Mouse (Mus musculus) myocyte (in vitro differentiated cells): ENCODE measurements around the gene Timp3. TPM values are rescaled to one million over a fixed set of nuclear protein-coding genes. Genes with fewer than 3 reads are reported as not detected.

Experiments used
- H3K27me3 ChIP-seq: one replicate; pipeline ENCODE4 v1.6.1; 2011; ENCODE audit not compliant: control insufficient read depth, insufficient read depth, insufficient read length
- H3K36me3 ChIP-seq: one replicate; pipeline ENCODE4 v1.6.1; 2011; ENCODE audit not compliant: control insufficient read depth, insufficient read depth
- H3K4me2 ChIP-seq: one replicate; pipeline ENCODE4 v1.6.1; 2011; ENCODE audit warnings: low read depth, control low read depth
- H3K4me3 ChIP-seq: one replicate; pipeline ENCODE4 v1.5.1; 2011; ENCODE audit warnings: mild to moderate bottlenecking, control low read depth, moderate library complexity
- H3K79me2 ChIP-seq: one replicate; pipeline ENCODE4 v1.6.1; 2011; ENCODE audit not compliant: control insufficient read depth, insufficient read depth
- H3ac ChIP-seq: one replicate; pipeline ENCODE4 v1.6.1; 2011; ENCODE audit not compliant: control insufficient read depth, insufficient read length
- CEBPB ChIP-seq: IDR thresholded peaks from 2 replicates; pipeline ENCODE4 v1.6.1; 2011; ENCODE audit warnings: mild to moderate bottlenecking, moderate library complexity; ENCODE audit not compliant: poor library complexity, insufficient read depth, severe bottlenecking
- E2F4 ChIP-seq: IDR thresholded peaks from one replicate; pipeline ENCODE4 v1.6.1; 2011; ENCODE audit warnings: mild to moderate bottlenecking, control low read depth, moderate library complexity; ENCODE audit not compliant: insufficient read depth
- MAX ChIP-seq: IDR thresholded peaks from one replicate; pipeline ENCODE4 v1.6.1; 2011; ENCODE audit warnings: low read depth, mild to moderate bottlenecking, control low read depth
- MYOD1 ChIP-seq, 3 experiments: IDR thresholded peaks; one replicate each; pipeline ENCODE4 v1.6.1; 2011; ENCODE audit warnings: control low read depth in 2 of 3, low read depth in 2 of 3, mild to moderate bottlenecking in 2 of 3, moderate library complexity in 1 of 3; ENCODE audit not compliant: insufficient read length in 2 of 3, control insufficient read depth in 1 of 3
- MYOG ChIP-seq, 3 experiments: IDR thresholded peaks; one replicate each; pipeline ENCODE4 v1.6.1; 2011; ENCODE audit warnings: control low read depth in 2 of 3, low read depth in 2 of 3, mild to moderate bottlenecking in 2 of 3; ENCODE audit not compliant: insufficient read length in 2 of 3, control insufficient read depth in 1 of 3, insufficient read depth in 1 of 3
- POLR2A ChIP-seq: IDR thresholded peaks from one replicate; pipeline ENCODE4 v1.6.1; 2011; ENCODE audit warnings: low read depth, mild to moderate bottlenecking, control low read depth, moderate library complexity; ENCODE audit not compliant: insufficient read length
- POLR2AphosphoS2 ChIP-seq: IDR thresholded peaks from one replicate; pipeline ENCODE4 v1.6.1; 2011; ENCODE audit warnings: low read depth, control low read depth; ENCODE audit not compliant: insufficient read length
- REST ChIP-seq: IDR thresholded peaks from one replicate; pipeline ENCODE4 v1.6.1; 2011; ENCODE audit warnings: mild to moderate bottlenecking, control low read depth, moderate library complexity; ENCODE audit not compliant: insufficient read depth, insufficient read length
- SRF ChIP-seq: IDR thresholded peaks from one replicate; pipeline ENCODE4 v1.6.1; 2011; ENCODE audit warnings: low read depth; ENCODE audit not compliant: control insufficient read depth, insufficient read length
- TCF12 ChIP-seq: IDR thresholded peaks from one replicate; pipeline ENCODE4 v1.6.1; 2011; ENCODE audit warnings: mild to moderate bottlenecking, control low read depth; ENCODE audit not compliant: poor library complexity, insufficient read depth, severe bottlenecking
- TCF3 ChIP-seq: IDR thresholded peaks from one replicate; pipeline ENCODE4 v1.6.1; 2011; ENCODE audit warnings: low read depth, control low read depth; ENCODE audit not compliant: insufficient read length
- USF1 ChIP-seq: IDR thresholded peaks from one replicate; pipeline ENCODE4 v1.6.1; 2011; ENCODE audit warnings: low read depth, mild to moderate bottlenecking, control low read depth, moderate library complexity
- polyA plus RNA-seq: library from polyadenylated mRNA; unstranded; fragments of >200 nt; fragmentation: generic; extraction: Trizol; gene quantifications from one replicate; pipeline ENCODE4 v1.2.1, GENCODE M21; 2012; ENCODE audit warnings: missing spikeins

Gene Timp3
- polyA plus RNA-seq, 1 experiment, result 18.7 TPM

DNA sequence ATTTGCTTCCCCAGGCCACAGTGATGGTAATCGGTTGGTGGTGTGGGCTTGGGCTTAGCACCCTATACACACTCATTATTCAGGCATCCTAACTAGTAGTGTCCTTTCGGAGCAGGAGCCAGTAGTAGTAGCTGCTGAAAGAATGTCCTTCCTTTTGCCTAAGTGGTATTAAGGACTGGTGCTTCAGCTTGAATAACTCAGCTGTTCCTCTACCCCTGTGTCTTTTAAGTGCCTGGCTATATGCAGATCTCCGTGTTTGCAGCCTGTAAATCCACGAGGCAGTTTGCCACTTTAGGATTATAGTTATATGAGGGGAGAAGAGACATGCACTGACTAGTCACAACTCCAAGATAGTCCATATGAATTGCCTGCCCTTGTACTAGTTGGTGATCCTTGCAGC is 38.9 kb downstream of the Timp3 start:
- Histone ChIP-seq H3K36me3 (peaks cover 4% of the 10 kb centered on the region), H3ac (no peak overlapping the region), H3K79me2 (no peaks in the 10 kb centered on the region), H3K27me3 (no peaks in the 10 kb centered on the region), H3K4me3 (no peak overlapping the region), H3K4me2 (peak overlapping the region; percentile 20)
- TF ChIP-seq POLR2A, result no peak
- TF ChIP-seq MYOG (IDR thresholded peaks at IDR 0.05; ENCODE audit: control insufficient read depth in 1 of 3, insufficient read depth in 1 of 3, insufficient read length in 2 of 3, low read depth in 2 of 3), result peak in 1 of 3 experiments; percentile 44
- no peak for TF ChIP-seq CEBPB

DNA sequence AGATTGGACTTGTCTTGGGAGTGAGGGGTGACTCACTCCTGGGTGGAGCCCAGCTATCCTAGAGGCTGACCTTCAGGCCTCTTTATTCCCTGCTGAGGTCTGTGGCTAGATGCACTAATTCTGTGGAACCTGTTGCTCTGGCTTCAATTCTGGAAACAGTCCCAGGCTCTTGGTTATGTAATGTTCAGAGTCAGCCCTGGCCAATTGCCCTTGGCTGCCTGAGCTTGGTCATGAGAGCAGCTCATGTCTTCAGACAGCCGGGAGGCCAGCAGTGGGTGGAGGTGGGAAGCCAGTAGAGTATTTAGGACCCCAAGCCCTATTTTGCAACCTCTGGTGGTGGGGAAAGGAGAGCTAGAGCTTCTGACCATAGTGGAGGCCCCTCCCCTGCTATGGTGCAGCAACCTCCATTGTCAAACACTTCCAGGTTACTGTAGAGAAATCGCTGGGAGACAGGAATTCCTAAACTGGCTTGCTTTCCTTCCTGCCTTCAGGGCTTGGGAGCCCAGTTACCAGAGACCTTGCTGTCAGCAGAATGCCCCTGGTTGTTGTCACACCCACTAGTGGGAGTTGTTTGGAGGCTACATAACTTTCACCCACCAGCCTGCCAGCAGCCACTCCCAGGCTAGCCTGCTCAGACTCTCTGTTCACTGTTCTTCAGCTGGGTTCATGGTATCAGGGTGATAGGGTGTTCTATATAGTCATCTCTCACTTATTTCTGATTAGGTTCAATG is 39.6 kb downstream of the Timp3 start:
- H3K4me3 ChIP-seq, result no peak overlapping the region
- H3ac ChIP-seq, result no peak overlapping the region
- H3K4me2 ChIP-seq, result peak overlapping the region; percentile 44
- no peak for TF ChIP-seq TCF12
- no peak for TF ChIP-seq MAX
- peak in 1 of 3 experiments; percentile 25 for TF ChIP-seq MYOD1 (IDR thresholded peaks at IDR 0.05; ENCODE audit: control insufficient read depth in 1 of 3, insufficient read length in 2 of 3, low read depth in 2 of 3)
- TF ChIP-seq POLR2A, result no peak
- no peak for TF ChIP-seq TCF3
- TF ChIP-seq POLR2AphosphoS2, result no peak
- 0 out of 2 replicates have a peak, but pooled peaks have one; percentile 35 for TF ChIP-seq CEBPB
- TF ChIP-seq SRF, result no peak
- peak in 2 of 3 experiments; percentile 38 to 47 for TF ChIP-seq MYOG (IDR thresholded peaks at IDR 0.05; ENCODE audit: control insufficient read depth in 1 of 3, insufficient read depth in 1 of 3, insufficient read length in 2 of 3, low read depth in 2 of 3)
- TF ChIP-seq USF1, result no peak
- TF ChIP-seq REST, result no peak
- TF ChIP-seq E2F4, result no peak
- H3K27me3 ChIP-seq, result no peaks in the 10 kb centered on the region
- H3K79me2 ChIP-seq, result no peaks in the 10 kb centered on the region
- peaks cover 8% of the 10 kb centered on the region for H3K36me3 ChIP-seq

DNA sequence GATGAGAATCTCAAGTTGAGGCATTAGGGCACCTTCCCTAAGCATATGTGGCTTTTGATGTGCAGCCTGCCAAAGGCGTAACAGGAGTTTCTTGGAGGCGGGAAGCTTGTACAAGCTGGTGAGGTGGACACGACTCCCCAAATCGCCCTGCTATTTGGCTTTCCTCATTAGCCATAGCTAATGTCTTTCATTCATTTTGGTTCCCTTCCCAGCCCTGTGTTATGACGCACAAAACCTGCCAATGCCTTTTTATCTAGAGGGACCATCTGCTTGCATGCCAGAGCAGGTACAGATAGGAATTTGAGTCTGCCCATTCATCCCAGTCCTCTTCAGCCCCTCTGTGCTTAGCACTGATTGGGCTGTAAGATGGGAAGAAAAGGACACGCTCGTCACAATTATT is 40.2 kb downstream of the Timp3 start:
- peak overlapping the region; percentile 44 for H3K4me2 ChIP-seq
- peaks cover 14% of the 10 kb centered on the region for H3K36me3 ChIP-seq
- H3K4me3 ChIP-seq, result no peak overlapping the region
- no peak overlapping the region for H3ac ChIP-seq
- H3K27me3 ChIP-seq, result no peaks in the 10 kb centered on the region
- TF ChIP-seq TCF3, result no peak
- no peak for TF ChIP-seq SRF
- TF ChIP-seq MYOG (IDR thresholded peaks at IDR 0.05; ENCODE audit: control insufficient read depth in 1 of 3, insufficient read depth in 1 of 3, insufficient read length in 2 of 3, low read depth in 2 of 3), result no peak
- TF ChIP-seq USF1, result no peak
- TF ChIP-seq POLR2A, result no peak
- no peaks in the 10 kb centered on the region for H3K79me2 ChIP-seq

DNA sequence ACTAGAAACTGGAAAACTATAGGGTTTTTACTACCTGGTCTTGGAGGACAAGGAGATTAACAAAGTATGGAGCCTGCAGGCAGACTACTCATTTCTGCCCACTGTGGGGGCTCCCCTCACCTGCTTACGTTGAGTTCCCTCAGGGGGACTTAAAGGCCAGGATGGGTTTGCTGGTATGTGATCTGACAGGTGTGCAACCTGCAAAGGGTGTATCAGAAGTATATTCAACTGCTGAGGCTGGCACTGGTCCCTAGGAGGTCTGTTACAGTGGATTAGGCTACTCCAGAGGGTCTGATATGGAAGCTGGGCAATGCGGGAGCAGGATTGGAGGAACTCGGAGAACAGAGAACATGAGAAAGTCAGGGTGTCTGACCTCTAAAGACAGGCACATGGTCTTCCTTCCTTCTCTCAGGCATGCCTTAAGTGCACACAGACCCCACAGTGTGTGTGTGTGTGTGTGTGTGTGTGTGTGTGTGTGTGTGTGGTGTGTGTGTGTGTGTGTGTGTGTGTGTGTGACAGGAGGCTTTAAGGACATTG is 40.9 kb downstream of the Timp3 start:
- no peaks in the 10 kb centered on the region for H3K79me2 ChIP-seq
- H3K27me3 ChIP-seq, result no peaks in the 10 kb centered on the region
- peaks cover 15% of the 10 kb centered on the region for H3K36me3 ChIP-seq
- no peak overlapping the region for H3K4me3 ChIP-seq
- no peak overlapping the region for H3K4me2 ChIP-seq
- H3ac ChIP-seq, result no peak overlapping the region
- TF ChIP-seq USF1, result no peak
- no peak for TF ChIP-seq REST
- TF ChIP-seq TCF3, result no peak
- TF ChIP-seq MYOG (IDR thresholded peaks at IDR 0.05; ENCODE audit: control insufficient read depth in 1 of 3, insufficient read depth in 1 of 3, insufficient read length in 2 of 3, low read depth in 2 of 3), result no peak
- no peak for TF ChIP-seq MAX
- no peak for TF ChIP-seq E2F4
- no peak for TF ChIP-seq MYOD1 (IDR thresholded peaks at IDR 0.05; ENCODE audit: control insufficient read depth in 1 of 3, insufficient read length in 2 of 3, low read depth in 2 of 3)
- TF ChIP-seq CEBPB, result no peak
- no peak for TF ChIP-seq POLR2A
- TF ChIP-seq POLR2AphosphoS2, result no peak
- TF ChIP-seq TCF12, result no peak
- no peak for TF ChIP-seq SRF

DNA sequence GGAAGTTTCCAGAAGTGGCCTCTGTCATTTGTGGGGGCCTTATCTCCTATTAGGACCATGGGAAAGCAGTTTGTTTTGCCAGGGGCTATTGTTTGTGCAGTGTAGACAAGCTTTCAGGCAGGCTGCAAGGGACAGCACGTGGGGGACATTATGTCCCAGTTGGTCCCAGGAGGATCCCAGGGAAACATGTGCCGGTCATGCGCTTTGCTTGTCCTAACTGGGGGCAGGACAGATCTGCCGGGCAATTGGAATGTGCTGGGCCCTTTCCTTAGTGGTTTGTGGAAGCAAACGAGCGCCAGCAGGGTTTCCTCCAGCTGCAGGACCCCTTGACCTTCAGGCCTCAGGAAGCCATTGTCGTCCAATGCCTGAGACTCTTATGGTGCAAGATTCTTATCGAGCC is 41.4 kb downstream of the Timp3 start:
- H3K4me2 ChIP-seq, result no peak overlapping the region
- no peaks in the 10 kb centered on the region for H3K27me3 ChIP-seq
- H3ac ChIP-seq, result no peak overlapping the region
- TF ChIP-seq CEBPB (no peak), TCF12 (no peak), TCF3 (no peak), POLR2AphosphoS2 (no peak)
- H3K79me2 ChIP-seq, result no peaks in the 10 kb centered on the region
- H3K36me3 ChIP-seq, result peaks cover 17% of the 10 kb centered on the region
- H3K4me3 ChIP-seq, result no peak overlapping the region
